Mouse (Mus musculus): ENCODE data around the gene Fgfr4.

Fgfr4 gene

DNA sequence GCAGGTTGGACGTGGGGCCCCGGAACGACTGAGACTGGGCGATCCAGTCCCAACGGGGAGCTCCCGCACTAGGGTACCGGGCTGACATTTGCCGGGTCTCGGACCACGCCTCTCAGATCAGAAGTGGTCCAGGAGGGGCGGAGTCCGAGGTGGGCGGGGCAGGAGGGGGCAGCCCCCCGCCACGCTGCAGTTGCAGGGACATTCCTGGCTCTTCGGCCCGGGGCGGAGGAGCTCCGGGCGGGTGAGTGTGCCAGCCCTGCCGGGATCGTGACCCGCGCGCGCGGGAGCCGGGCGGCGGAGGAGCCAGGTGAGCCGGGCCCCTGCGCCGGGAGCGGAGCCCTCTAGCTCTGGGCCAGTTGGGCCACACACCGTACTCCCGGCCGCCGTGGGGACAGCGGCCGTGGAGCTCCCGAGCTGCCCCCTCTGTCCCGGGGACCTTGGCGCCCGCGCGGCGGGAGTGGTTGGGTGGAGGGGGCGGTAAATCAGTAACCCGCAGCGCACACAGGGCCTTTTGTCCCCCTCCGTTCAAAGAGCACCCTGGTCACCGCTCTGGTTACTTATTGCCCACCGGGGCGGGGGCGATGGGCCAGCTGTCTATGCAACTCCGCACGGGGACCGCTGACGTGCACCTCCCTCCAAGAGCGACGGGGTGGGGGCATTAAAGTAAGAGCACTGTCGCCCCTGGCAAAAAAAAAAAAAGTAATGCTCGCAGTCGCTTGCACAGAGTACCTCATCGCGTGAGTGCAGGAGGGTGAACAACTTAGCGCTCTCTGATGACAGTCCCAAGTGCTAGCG is at the start of gene Fgfr4:
Gene Fgfr4, plus strand, starts transcription at position 20 of the 795 bp plus-strand sequence.
- DNase-seq: no peak

GRCm38 (mm10) chr13:55103351-55103750 is 49.1 kb upstream of the Fgfr4 start:
- DNase-seq: no peak

DNA sequence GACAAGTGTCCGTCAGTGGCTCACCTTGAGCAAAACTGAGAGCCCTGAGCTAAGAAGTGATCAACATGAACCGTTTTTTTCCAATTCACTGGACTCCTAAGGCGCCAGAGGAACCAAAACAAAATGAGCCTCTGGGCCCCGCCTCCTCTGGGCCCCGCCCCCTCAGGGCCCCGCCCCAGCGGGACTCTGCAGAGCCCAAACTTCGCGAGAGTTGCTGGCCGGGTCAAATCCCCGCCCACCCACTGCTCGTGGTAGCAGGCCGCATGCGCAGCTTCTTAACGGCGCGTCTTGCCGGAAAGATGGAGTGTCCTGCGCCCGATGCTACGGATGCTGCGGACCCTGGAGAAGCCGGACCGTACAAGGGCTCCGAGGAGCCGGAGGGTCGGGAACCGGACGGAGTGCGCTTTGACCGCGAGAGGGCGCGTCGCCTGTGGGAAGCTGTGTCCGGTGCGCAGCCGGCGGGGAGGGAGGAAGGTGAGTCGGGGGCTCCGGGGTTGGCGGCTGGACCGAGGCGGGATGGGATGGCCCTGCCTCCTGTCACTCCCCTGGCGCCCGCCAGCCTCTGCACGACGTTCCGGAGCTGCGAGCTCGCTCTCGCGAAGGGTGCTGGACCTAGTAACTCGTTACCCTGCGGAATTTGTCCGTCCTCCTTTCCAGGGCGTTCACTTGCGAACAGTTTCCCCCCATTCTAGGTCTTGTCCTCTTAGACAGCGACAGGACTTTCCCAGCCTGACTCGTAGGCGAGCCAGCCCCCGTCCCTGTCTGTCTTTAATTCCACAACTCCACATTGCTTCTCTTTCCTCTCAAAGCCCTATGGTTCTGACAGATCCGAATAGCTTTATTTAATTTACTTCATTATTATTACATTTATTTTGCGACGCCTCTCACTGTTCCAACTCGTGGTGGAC is 47.1 kb upstream of the Fgfr4 start, which contains the start of gene Zfp346:
Gene Zfp346, plus strand, starts transcription at position 267 of the 908 bp plus-strand sequence.
- peak; percentile 97 for DNase-seq

GRCm38 (mm10) chr13:55105953-55106691 is 46.3 kb upstream of the Fgfr4 start:
- DNase-seq: peak; percentile 42

DNA sequence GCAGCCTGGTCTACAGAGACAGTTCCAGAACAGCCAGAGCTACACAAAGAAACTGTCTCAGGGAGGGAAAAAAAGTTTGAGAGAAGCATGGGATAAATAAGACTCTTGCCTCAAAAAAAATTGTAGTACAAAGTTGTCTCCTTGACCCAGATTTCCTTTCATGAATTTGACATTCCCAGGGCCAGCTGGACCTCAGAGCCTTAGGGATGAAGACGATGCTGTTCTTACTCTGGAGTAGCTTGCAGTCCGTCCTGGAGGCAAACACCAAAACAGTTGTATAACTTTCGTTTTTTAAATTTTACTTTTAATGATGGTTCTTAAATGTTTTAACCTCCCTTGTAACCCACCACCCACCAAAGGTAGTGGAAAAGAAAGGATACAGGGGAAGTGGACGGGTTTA is 45.3 kb upstream of the Fgfr4 start:
- DNase-seq: no peak

DNA sequence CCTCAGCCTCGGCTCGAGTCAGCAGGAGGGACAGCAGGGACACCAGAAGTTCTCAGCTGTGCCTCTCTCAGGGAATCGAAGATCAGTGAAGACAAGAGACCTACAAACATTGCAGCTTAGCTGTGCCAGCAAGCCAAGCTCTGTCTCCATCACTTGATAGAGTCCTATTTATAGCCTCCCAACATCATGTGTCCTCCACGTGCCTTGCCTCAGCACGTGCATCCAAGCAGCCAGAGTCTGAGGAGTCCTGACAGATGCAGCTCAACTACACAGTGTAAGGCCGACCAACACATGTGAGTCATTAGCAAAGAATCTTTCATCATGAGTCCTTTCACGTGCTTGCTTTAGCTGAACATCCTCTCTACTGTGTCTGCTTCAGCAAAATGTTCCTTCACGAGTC is 44.7 kb upstream of the Fgfr4 start:
- DNase-seq: no peak

DNA sequence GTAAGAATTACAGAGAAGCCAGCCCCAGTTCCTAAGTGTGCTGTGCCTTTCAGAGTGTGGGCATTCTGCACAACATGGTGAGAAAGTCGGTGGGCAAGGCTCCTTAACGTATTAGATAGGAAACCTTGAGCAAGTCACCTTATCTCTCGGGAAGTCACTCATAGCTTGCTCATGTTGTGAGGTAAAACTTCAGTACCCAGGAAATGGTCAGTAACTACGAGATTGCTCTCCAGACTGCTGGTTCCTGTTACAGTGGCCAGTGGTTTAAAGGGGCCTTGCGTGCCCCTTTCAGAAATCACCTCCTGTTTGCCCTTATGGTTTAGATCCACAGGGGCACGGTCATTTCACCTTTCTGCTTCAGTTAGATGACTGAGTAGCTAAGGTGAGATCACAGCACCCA is 38.1 kb upstream of the Fgfr4 start:
- no peak for DNase-seq

- DNase-seq: no peak
Measured at GRCm38 (mm10) chr13:55124903-55125302, 27.5 kb upstream of the Fgfr4 start.

GRCm38 (mm10) chr13:55133448-55133847 is 19.0 kb upstream of the Fgfr4 start, which contains the start of gene Gm17617:
Gene Gm17617 (minus strand): TSS chr13:55133548.
- no peak for DNase-seq

GRCm38 (mm10) chr13:55135382-55135781 is 17.1 kb upstream of the Fgfr4 start:
- no peak for DNase-seq

DNA sequence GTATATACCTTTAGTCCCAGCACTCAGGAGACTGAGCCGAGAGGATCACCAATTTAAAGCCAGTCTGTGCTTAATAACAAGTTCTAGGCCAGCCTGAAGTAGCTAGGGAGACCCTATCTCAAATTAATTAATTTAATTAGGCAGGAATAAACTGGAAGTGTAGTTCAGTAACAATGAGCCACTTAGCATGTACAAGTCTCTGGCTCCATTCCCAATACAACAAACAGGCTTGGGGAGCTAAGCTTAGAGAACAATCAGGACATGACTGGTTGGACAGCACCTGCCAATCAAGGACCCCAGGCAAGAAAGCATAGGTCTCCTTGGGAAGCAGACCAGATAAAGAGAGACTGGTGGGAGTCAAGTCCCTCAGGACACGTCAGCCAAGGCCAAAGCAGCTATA is 12.2 kb upstream of the Fgfr4 start:
- no peak for DNase-seq

GRCm38 (mm10) chr13:55153951-55154350 is 1.5 kb downstream of the Fgfr4 start:
- DNase-seq: no peak

- no peak for DNase-seq
Measured at GRCm38 (mm10) chr13:55162365-55162764, 9.9 kb downstream of the Fgfr4 start.

GRCm38 (mm10) chr13:55163553-55163952 is 11.1 kb downstream of the Fgfr4 start:
- no peak for DNase-seq

DNA sequence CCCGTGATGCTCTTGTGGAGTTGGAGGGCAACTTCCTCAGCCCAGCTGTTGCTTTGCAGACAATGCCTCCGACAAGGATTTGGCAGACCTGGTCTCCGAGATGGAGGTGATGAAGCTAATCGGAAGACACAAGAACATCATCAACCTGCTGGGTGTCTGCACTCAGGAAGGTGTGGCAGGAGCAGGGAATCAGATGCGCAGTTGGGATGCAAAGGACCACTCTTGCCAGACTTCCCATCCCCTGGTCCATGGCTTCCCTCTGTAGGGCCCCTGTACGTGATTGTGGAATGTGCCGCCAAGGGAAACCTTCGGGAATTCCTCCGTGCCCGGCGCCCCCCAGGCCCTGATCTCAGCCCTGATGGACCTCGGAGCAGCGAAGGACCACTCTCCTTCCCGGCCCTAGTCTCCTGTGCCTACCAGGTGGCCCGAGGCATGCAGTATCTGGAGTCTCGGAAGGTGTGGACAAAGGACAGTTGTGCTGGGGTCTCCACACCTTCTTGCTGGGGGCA is 13.4 kb downstream of the Fgfr4 start:
- DNase-seq: no peak

GRCm38 (mm10) chr13:55166806-55167725 is 14.6 kb downstream of the Fgfr4 start:
- DNase-seq: no peak

GRCm38 (mm10) chr13:55167798-55168197 is 15.4 kb downstream of the Fgfr4 start:
- DNase-seq: no peak

DNA sequence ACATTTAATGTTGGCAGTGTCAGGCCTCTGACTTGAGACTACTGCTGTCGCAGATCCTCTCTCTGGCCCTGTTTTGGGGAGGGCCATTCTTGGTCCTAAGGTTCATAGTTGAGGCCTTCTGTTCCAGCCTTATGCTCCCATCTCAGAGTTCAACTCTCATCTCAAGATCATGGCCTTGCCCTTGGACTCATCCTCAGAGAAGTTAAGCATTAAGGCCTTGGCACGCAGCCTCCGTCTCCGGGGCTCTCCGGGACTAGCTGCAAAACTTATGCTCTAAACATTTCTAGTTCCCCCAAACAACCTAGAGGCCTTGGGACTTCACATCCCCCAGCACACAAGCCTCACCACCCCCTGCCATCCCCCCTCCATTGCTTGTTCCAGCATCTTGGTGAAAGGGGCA is 15.8 kb downstream of the Fgfr4 start:
- no peak for DNase-seq

DNA sequence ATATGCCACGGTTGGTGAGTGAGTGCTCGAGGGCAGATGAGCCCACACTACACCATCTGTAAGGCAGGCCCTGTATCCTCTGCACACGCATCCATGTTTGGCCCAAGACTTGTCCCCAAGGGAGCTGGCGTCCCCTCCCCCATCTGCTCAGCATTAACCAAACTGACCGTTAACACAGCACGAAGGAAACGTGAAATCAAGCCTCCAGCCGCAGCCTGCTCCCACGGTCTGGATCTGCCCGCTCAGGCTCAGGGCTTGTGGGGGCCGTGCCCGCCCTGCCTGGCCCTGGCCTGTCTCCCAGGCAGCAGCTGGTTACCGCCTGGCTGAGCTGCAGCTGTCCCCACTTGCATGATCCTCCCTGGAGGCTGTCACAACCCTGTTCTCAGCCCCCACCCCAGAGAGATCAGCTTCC is 16.5 kb downstream of the Fgfr4 start:
- DNase-seq: no peak

DNA sequence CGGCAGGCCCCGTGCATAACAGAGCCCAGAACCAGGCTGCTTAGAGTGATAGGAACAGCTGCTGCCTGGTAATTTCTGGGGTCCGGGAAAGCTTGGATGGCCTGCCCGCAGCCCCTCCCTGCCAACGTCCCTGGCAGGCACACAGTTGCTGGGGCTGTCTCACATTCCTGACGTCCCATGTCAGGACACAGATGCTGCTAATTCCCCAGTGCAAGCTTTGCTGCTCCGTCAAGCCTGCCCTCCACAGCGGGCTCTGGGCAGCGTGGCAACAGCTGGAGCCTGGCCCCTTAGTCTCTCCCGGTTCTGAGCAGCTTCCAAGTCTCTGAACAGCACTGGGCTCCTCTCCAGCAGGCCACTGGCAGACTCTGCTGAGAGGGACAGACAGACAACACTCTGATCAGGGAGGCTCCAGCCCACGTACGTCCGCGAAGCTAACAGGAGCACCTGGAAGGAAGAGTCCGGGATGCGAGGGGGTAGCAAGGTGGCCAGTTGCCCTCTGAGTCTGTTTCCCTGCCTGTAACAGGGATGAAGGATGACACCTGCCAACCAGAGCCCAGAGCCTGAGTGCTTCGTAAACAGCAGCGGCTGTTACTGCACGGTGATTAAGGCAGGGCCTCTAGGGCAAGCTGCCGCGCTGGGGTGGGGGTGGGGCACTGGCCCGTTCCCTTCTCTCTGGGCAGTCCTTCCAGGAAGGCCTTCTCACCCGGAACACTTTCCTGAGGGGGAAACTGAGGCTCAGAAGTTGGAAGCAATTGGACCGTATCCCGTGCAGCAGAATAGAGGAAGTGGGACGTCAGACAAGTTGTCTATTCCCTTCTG is 19.3 kb downstream of the Fgfr4 start:
- no peak for DNase-seq

GRCm38 (mm10) chr13:55172336-55172770 is 19.9 kb downstream of the Fgfr4 start:
- no peak for DNase-seq

Data from cerebellum, adult 11-12 months (tissue).